Mouse (Mus musculus): ENCODE results near the gene D1Ertd622e. TPM values are rescaled to one million over a fixed set of nuclear protein-coding genes. Genes with fewer than 3 reads are reported as not detected.

D1Ertd622e gene
- polyA plus RNA-seq, 1 experiment: 49.4 TPM

- Histone ChIP-seq H3K4me3 (ENCODE audit: low read depth, low read length) (no peak overlapping the region), H3K4me1 (ENCODE audit: control insufficient read depth, insufficient read depth, insufficient read length, low read length) (no peaks in the 10 kb centered on the region), H3K27me3 (ENCODE audit: control insufficient read depth, insufficient read depth, low read length) (no peaks in the 10 kb centered on the region; the same call in 1 of the 2 replicates), H3K36me3 (ENCODE audit: control insufficient read depth, insufficient read depth, low read length) (no peaks in the 10 kb centered on the region), H3K27ac (ENCODE audit: insufficient read depth, low read depth, low read length) (no peak overlapping the region)
- TF ChIP-seq CTCF (IDR thresholded peaks at IDR 0.05; ENCODE audit: extremely low read depth, insufficient read length, insufficient replicate concordance, low read depth, low read length): peak; percentile 77; the same call in 1 of the 2 replicates
- no peak for TF ChIP-seq POLR2A (IDR thresholded peaks at IDR 0.05; ENCODE audit: low read depth, low read length)
- WGBS: 7% methylated on average over 3 of the region's 3 CpGs
Observed at GRCm38 (mm10) chr1:97688756-97689155, 26.9 kb upstream of the D1Ertd622e start.

- TF ChIP-seq CTCF (IDR thresholded peaks at IDR 0.05; ENCODE audit: extremely low read depth, insufficient read length, insufficient replicate concordance, low read depth, low read length) (no peak), POLR2A (IDR thresholded peaks at IDR 0.05; ENCODE audit: low read depth, low read length) (no peak)
- Histone ChIP-seq H3K4me3 (ENCODE audit: low read depth, low read length) (no peak overlapping the region), H3K27me3 (ENCODE audit: control insufficient read depth, insufficient read depth, low read length) (no peaks in the 10 kb centered on the region), H3K27ac (ENCODE audit: insufficient read depth, low read depth, low read length) (no peak overlapping the region), H3K36me3 (ENCODE audit: control insufficient read depth, insufficient read depth, low read length) (no peaks in the 10 kb centered on the region), H3K4me1 (ENCODE audit: control insufficient read depth, insufficient read depth, insufficient read length, low read length) (no peaks in the 10 kb centered on the region)
- WGBS: 77% methylated on average over 4 of the region's 4 CpGs
Observed at GRCm38 (mm10) chr1:97676526-97677177, 14.8 kb upstream of the D1Ertd622e start.

- Histone ChIP-seq H3K27ac (ENCODE audit: insufficient read depth, low read depth, low read length) (no peak overlapping the region), H3K4me3 (ENCODE audit: low read depth, low read length) (no peak overlapping the region), H3K27me3 (ENCODE audit: control insufficient read depth, insufficient read depth, low read length) (no peaks in the 10 kb centered on the region), H3K4me1 (ENCODE audit: control insufficient read depth, insufficient read depth, insufficient read length, low read length) (no peaks in the 10 kb centered on the region), H3K36me3 (ENCODE audit: control insufficient read depth, insufficient read depth, low read length) (no peaks in the 10 kb centered on the region)
- TF ChIP-seq POLR2A (IDR thresholded peaks at IDR 0.05; ENCODE audit: low read depth, low read length) (no peak), CTCF (IDR thresholded peaks at IDR 0.05; ENCODE audit: extremely low read depth, insufficient read length, insufficient replicate concordance, low read depth, low read length) (no peak)
- WGBS: 56% methylated on average over 2 of the region's 2 CpGs
Observed at GRCm38 (mm10) chr1:97676115-97676514, 14.2 kb upstream of the D1Ertd622e start.

DNA sequence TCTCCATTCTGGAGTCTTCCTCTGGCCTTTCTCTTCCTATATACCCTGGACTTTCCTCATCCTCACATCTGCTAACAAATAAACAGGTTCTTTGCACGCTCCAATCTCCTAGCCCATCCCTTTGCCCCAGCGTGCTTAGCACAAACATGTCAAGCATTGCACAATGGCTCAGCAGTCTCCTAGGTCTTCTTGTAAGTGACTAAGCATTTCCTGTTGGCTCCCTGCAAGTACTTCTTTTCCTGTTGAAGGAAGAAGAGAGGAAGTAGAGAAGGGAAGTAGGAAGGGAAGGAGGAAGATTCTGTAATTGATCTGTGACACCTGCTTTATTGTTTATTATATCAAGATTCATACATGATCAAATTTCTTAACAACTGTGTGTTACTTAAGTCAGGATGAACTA is 11.0 kb upstream of the D1Ertd622e start:
- TF ChIP-seq POLR2A (IDR thresholded peaks at IDR 0.05; ENCODE audit: low read depth, low read length): no peak
- TF ChIP-seq CTCF (IDR thresholded peaks at IDR 0.05; ENCODE audit: extremely low read depth, insufficient read length, insufficient replicate concordance, low read depth, low read length): no peak
- Histone ChIP-seq H3K4me3 (ENCODE audit: low read depth, low read length) (no peak overlapping the region), H3K27ac (ENCODE audit: insufficient read depth, low read depth, low read length) (no peak overlapping the region), H3K36me3 (ENCODE audit: control insufficient read depth, insufficient read depth, low read length) (no peaks in the 10 kb centered on the region), H3K4me1 (ENCODE audit: control insufficient read depth, insufficient read depth, insufficient read length, low read length) (no peaks in the 10 kb centered on the region), H3K27me3 (ENCODE audit: control insufficient read depth, insufficient read depth, low read length) (no peaks in the 10 kb centered on the region)
- 7% methylated on average over 2 of the region's 2 CpGs for WGBS

DNA sequence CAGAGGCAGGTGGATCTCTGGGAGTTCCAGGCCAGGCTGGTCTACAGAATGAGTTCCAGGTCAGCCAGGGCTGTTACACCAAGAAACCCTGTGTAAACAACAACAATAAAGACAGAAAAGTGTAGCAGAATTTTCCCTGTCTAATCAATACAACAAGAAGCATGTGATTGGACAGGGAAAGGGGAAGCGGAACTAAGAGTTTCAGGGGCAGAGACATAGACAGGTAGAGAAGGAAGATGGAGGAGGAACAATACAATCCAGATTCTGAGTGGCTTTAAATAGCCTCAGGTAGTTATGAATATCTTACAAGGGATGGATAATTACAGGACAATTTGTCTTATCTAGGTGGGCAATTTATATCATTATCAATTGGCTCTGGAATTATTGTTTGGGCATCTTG is 5.4 kb upstream of the D1Ertd622e start:
- WGBS: 95% methylated on average over 1 of the region's 1 CpGs
- no peak for TF ChIP-seq POLR2A (IDR thresholded peaks at IDR 0.05; ENCODE audit: low read depth, low read length)
- no peak for TF ChIP-seq CTCF (IDR thresholded peaks at IDR 0.05; ENCODE audit: extremely low read depth, insufficient read length, insufficient replicate concordance, low read depth, low read length)
- Histone ChIP-seq H3K36me3 (ENCODE audit: control insufficient read depth, insufficient read depth, low read length) (no peaks in the 10 kb centered on the region), H3K27me3 (ENCODE audit: control insufficient read depth, insufficient read depth, low read length) (no peaks in the 10 kb centered on the region; the same call in 1 of the 2 replicates), H3K27ac (ENCODE audit: insufficient read depth, low read depth, low read length) (no peak overlapping the region), H3K4me1 (ENCODE audit: control insufficient read depth, insufficient read depth, insufficient read length, low read length) (peaks cover 6% of the 10 kb centered on the region; the same call in 1 of the 2 replicates), H3K4me3 (ENCODE audit: low read depth, low read length) (no peak overlapping the region)

DNA sequence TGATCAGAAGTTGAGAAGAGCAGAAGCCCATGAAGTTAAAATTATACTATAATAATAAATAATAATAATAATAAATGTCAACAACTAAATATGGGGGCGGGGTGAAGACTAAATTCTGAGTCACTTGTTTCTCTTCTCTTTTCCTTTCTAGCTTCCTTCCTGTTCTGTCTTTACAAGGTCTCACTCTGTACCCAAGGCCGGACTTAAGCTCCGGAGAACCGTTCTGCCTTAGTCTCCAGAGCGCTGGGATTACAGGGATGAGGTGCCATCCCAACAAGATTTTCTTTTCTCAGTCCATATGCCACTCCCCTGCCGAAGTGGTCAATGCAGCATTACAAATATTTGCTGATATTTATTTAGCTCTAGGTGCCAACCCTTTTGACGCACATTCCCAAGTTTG is 450 bp upstream of the D1Ertd622e start:
- TF ChIP-seq CTCF (IDR thresholded peaks at IDR 0.05; ENCODE audit: extremely low read depth, insufficient read length, insufficient replicate concordance, low read depth, low read length): no peak
- H3K27ac ChIP-seq (ENCODE audit: insufficient read depth, low read depth, low read length): peak overlapping the region; percentile 88
- 12% methylated on average over 7 of the region's 7 CpGs for WGBS

GRCm38 (mm10) chr1:97660687-97661405 is 1.0 kb downstream of the D1Ertd622e start:
- Histone ChIP-seq H3K27ac (ENCODE audit: insufficient read depth, low read depth, low read length) (peak overlapping the region; percentile 97), H3K4me1 (ENCODE audit: control insufficient read depth, insufficient read depth, insufficient read length, low read length) (peaks cover 8% of the 10 kb centered on the region; the same call in 1 of the 2 replicates), H3K27me3 (ENCODE audit: control insufficient read depth, insufficient read depth, low read length) (no peaks in the 10 kb centered on the region; the same call in 1 of the 2 replicates), H3K4me3 (ENCODE audit: low read depth, low read length) (peak overlapping the region; percentile 99), H3K36me3 (ENCODE audit: control insufficient read depth, insufficient read depth, low read length) (no peaks in the 10 kb centered on the region)
- TF ChIP-seq POLR2A (IDR thresholded peaks at IDR 0.05; ENCODE audit: low read depth, low read length) (no peak; the same call in 1 of the 2 replicates), CTCF (IDR thresholded peaks at IDR 0.05; ENCODE audit: extremely low read depth, insufficient read length, insufficient replicate concordance, low read depth, low read length) (peak; percentile 22; the same call in 1 of the 2 replicates)
- WGBS: under 1% methylated on average over 92 of the region's 93 CpGs

More for the DNA sequence above, 450 bp upstream of the D1Ertd622e start:
- Histone ChIP-seq H3K36me3 (ENCODE audit: control insufficient read depth, insufficient read depth, low read length) (no peaks in the 10 kb centered on the region), H3K4me1 (ENCODE audit: control insufficient read depth, insufficient read depth, insufficient read length, low read length) (peaks cover 11% of the 10 kb centered on the region; the same call in 1 of the 2 replicates), H3K4me3 (ENCODE audit: low read depth, low read length) (peak overlapping the region; percentile 99), H3K27me3 (ENCODE audit: control insufficient read depth, insufficient read depth, low read length) (no peaks in the 10 kb centered on the region; the same call in 1 of the 2 replicates)
